Mouse (Mus musculus) cerebellum, postnatal 4 days (tissue): ENCODE measurements at regions not wholly inside any gene's neighbourhood (a gene's known extent, or its start where the extent isn't known, plus 50 kb on each side); places are given as distances from the start of the nearest gene placed in this dataset.
A peak's percentile ranks its signal among the peaks of the same experiment; 100 is the strongest.

Experiments used
- DNase-seq, 2 experiments: peaks; one replicate each; pipeline ENCODE4 v3.0.0; 2022; ENCODE audit warnings: low spot score in 2 of 2, mixed read lengths in 1 of 2

DNA sequence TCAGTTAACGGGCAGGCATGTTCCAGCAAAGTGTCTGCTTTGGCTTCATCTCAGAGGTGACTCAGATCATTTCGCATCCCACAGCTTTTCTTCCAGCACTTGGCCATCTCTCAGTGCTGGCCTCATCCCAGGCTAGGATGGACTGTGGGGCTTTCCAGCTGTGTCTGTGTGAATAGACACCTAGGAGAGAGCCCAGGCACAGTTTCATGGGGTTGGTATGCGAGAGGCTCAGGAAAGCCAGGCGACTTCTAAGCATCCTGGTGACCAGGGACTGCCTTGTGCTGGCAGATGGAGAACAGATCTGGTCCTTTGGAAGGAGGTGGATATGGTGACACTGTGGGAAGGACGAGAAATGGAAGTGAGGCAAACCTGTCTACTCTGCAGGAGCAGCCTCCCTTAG, 182.9 kb downstream of the Cd83 start:
- no peak for DNase-seq

- no peak for DNase-seq
Observed at GRCm38 (mm10) chr13:43972906-43973305, 188.3 kb downstream of the Cd83 start.

- no peak for DNase-seq
Observed at GRCm38 (mm10) chr13:43975281-43975680, 190.7 kb downstream of the Cd83 start.

GRCm38 (mm10) chr13:43975801-43976200, 191.2 kb downstream of the Cd83 start:
- DNase-seq = no peak

DNA sequence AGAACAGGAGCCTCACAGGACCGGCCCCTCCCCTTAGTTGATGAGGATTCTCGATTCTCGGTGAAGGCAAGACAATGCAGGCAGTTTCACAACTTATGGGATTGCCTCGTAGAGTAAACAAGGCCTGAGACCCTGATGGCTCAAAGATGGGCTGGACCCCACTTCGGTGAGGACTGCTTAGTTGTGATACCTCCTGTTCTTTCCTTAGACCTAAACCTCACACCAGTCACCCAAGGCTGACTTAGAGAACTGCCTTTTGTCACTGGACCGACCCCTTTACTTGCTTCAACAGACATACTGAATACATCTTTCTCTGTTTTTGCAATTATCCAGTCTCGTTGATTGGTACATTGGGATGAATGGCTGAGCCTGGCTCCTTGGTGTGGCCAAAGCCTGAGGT, 192.1 kb downstream of the Cd83 start:
- DNase-seq = no peak

DNA sequence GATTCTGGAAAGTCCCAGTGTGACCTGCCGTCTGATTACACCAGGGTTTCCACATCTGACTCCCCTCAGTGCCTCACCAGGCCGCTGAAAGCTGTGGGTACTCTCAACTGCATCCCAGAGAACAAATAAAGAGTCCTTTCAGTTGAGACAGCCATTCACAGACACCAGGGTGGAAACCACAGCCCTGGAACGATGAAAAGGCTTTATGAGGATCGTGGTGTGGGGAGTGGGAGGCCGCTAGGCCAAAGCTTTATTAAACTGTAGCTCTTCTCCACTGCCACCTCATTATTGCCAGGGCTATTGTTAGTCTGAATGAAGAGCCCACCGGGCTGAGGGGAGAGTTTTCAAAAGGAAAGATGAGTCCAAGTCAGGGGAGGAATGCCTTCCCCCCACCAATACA, 202.8 kb downstream of the Cd83 start:
- DNase-seq = no peak

GRCm38 (mm10) chr13:43988421-43988820, 203.8 kb downstream of the Cd83 start:
- no peak for DNase-seq

- peak in 1 of 2 experiments; percentile 46 for DNase-seq
Observed at GRCm38 (mm10) chr13:43990281-43991101, 205.9 kb downstream of the Cd83 start.

- DNase-seq = peak in 1 of 2 experiments; percentile 34
Observed at GRCm38 (mm10) chr13:43991774-43992173, 207.2 kb downstream of the Cd83 start.

- DNase-seq = no peak
Observed at GRCm38 (mm10) chr13:43992968-43993367, 208.4 kb downstream of the Cd83 start.

DNA sequence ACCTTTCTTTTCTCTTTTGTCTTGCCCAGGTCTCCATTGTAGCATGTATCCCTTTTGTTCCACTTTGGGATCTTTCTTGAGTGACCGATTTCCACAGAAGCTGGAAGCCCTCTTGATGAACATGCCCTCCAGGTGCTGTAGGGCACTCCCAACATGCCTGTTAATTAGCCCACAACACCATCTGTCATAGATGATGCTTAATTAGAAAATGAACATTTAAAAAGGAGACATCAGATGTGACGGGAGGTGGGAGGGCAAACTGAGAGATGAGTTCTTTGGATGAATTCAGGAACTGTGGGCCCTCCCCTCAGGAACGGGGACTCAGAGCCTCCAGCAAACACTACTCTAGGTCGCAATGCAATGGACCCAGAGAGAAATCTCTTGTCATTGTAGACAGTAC, 209.8 kb downstream of the Cd83 start:
- DNase-seq = no peak

DNA sequence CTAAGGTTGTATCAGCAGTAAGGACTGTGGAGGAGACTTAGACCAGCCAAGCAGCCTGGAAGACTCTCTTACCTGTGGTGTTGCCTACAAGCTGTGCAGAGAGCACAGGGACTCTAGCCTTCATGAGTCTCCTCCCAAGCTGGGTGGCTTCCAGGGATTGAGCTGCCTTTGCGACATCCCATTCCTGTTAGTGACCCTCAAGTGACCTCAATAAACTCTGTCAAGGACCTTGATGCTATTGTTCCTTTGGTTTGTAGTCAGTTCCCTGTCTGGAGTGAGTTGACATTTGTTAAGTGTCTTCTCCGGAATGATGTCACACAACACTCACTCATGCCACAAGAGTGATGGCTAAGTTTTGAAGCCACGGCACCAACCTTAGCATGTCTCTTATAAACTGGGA, 211.0 kb downstream of the Cd83 start:
- DNase-seq = no peak

GRCm38 (mm10) chr13:44001861-44002545, 217.4 kb downstream of the Cd83 start:
- no peak for DNase-seq

DNA sequence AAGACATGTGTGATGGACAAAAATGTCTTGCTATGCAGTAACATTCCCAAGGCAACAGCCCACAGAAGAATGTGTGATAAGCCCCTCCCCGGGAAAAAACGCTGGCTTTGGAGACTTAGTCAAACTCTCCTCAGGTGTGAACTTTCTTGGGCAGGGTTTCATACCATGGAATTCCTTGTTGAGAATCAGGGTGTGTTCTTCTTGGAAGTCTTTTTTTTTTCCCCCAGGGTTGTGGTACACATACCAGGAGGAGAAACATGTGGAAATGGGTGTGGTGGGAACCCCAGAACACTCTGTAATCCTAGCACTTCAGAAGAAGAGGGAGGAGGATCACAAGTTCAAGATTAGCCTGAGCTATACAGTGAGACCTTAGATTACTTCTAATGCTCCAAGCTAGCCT, 228.3 kb downstream of the Cd83 start:
- DNase-seq = no peak

DNA sequence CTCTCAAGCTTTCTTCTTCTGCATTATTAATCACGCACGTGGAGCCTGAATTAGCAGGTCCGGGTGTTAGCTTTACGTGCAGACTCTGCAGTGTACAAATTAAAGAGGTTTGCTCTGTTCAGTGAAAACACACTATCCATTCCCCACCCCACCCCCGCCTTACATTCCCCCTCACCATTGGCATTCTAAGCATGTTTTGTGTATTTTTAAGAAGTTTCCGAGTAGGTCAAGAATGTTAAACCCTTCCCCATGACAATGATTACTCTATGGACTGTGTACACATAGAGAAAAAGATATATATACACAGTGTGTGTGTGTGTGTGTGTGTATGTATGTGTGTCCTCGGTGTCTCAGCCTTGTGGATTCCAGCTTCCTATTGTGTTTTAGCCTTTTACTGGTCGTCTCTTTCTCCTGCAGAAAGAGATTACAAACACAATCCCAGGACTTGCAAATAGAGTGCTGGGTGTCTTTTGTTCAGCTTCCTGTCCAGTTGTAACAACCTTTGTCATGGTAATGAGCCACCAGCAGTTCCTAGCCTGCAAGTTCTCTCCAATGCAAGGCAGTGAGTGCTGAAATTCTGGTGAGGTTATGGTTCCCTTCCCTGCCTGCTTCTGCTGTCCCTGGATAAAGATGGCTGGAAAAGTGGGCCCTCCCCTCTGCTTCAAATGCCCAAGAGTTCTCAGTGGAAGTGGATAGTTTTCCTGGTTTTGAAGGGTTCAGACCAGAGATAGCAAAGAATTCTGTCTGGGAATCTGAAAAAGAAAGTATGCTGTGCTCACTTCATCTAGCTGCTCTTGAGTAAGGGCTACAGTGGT, 234.1 kb downstream of the Cd83 start:
- DNase-seq = no peak

GRCm38 (mm10) chr13:44019304-44019583, 234.7 kb downstream of the Cd83 start:
- DNase-seq = no peak

- DNase-seq = no peak
Observed at GRCm38 (mm10) chr13:44020851-44021250, 236.3 kb downstream of the Cd83 start.

- DNase-seq = no peak
Observed at GRCm38 (mm10) chr13:44022106-44022505, 237.5 kb downstream of the Cd83 start.

DNA sequence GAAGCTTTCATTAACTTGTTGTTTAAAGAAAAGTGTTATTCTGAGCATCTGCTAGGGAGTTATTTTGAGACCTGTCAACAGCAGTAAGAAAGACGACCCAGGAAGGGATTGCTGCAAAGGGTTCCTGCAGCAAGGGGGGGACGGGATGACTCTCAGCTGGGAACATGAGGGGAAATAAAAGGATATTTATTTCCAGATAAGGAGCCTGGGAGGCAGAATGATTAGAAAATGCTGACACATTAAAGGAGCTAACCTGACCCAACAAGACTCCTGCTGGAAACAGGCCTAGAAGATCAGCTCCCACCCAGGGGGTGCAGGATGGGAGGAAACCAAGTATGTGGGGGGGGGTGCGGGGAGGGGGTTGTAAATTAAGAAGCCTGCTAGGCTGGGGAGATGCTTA, 240.0 kb downstream of the Cd83 start:
- no peak for DNase-seq

DNA sequence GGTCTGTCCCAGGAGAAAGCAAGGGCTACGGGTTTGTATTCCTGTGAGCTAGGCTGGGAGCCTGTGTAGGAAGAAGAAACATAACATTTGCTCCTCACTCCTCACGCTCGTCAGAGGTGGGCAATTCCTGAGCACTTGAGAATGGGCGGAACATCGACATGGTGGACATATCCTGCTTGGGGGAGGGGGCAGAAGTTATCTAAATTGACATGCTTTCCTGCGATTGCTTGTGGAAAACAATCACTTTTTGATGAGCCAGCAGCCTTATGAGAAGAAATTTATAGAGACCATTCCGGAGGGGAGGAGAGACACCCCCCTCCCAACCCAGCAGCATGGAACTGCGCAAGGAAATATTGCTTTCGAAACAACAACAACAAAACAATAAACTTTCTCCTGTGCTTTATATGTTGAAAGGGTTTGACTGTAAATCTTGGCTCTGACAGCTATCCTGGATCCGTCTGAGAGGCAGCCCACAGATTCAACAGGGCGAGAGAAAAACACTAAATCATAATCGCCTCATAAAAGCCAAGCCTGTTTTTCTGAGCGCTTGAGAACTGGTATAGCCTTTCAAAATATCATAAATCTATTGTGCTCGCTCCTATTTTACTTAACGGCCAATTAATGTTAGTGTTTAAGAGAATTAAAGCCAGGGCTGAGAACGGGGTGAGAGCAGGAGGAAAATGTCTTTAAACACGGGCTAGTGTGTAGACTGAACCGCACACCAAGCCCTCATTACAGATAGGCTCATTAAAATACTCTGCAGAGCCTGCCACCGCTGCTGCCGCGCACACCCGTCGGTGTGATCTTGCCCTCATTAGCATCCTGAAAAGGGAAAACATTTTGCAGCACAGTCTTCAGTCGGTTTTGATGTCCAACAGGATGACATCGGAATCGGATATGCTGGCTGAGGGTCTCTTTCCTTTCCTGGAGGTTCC, 242.0 kb downstream of the Cd83 start:
- DNase-seq = no peak

- no peak for DNase-seq
Observed at GRCm38 (mm10) chr13:44028081-44028480, 243.5 kb downstream of the Cd83 start.

DNA sequence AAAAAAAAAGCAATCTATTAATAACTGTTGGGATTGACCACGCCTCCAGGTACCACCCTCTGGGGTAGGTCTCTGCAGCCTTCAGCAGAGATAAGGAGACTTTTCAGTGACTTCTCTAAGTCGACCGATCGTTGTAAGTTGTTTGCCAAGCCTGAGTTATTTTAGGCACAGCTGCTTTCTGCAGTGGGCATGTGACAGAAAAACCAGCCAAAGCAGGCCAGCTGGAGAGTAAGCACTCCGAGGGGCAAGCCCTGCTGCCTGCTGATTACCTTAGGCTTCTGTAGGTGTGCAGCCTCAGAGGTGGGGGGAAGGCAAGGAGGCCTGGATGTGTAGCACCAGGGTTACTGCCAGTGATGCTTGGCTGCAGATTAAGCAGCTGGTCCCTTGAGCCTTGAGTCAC, 246.0 kb downstream of the Cd83 start:
- no peak for DNase-seq
